Mouse (Mus musculus) midbrain, embryonic 11.5 days (tissue): ENCODE measurements around the gene Rnf181. TPM values are rescaled to one million over a fixed set of nuclear protein-coding genes. Genes with fewer than 3 reads are reported as not detected.

Experiments
- ATAC-seq: fragments of 200-750 bp; cut with Nextera tagmentation; 2 replicates; pipeline ENCODE4 v1.8.0; 2017; ENCODE audit warnings: moderate TSS enrichment, moderate library complexity; ENCODE audit not compliant: low FRiP score
- DNase-seq: peaks from one replicate; pipeline ENCODE4 v3.0.0; 2015; ENCODE audit warnings: low spot score; ENCODE audit errors: missing footprints
- H3K27ac ChIP-seq: fragments of 300-500 bp; sonication (generic); 2 replicates; pipeline ENCODE4 v1.5.1; 2014; ENCODE audit warnings: low read depth, low read length
- H3K27me3 ChIP-seq: fragments of 300-500 bp; sonication (generic); 2 replicates; pipeline ENCODE4 v1.6.1; 2014; ENCODE audit warnings: mild to moderate bottlenecking, low read length, moderate library complexity, mixed read lengths; ENCODE audit not compliant: control insufficient read depth, insufficient read depth
- H3K36me3 ChIP-seq: fragments of 300-500 bp; sonication (generic); 2 replicates; pipeline ENCODE4 v1.6.1; 2014; ENCODE audit warnings: mild to moderate bottlenecking, low read length, moderate library complexity, mixed read lengths; ENCODE audit not compliant: control insufficient read depth, insufficient read depth
- H3K4me1 ChIP-seq: fragments of 300-500 bp; sonication (generic); 2 replicates; pipeline ENCODE4 v1.6.1; 2014; ENCODE audit warnings: low read length; ENCODE audit not compliant: control insufficient read depth, insufficient read depth
- H3K4me2 ChIP-seq: fragments of 300-500 bp; sonication (generic); 2 replicates; pipeline ENCODE4 v1.6.1; 2014; ENCODE audit warnings: mild to moderate bottlenecking, moderate library complexity
- H3K4me3 ChIP-seq: fragments of 300-500 bp; sonication (generic); 2 replicates; pipeline ENCODE4 v1.5.1; 2014; ENCODE audit warnings: low read depth, low read length
- H3K9ac ChIP-seq: fragments of 300-500 bp; sonication (generic); 2 replicates; pipeline ENCODE4 v1.6.1; 2014; ENCODE audit warnings: low read length
- H3K9me3 ChIP-seq: fragments of 300-500 bp; sonication (generic); 2 replicates; pipeline ENCODE4 v1.6.1; 2016; ENCODE audit warnings: low read length; ENCODE audit not compliant: control insufficient read depth
- WGBS: fragments of 180-500 bp; shearing (Covaris S2); extraction: QIAGEN DNeasy Blood & Tissue Kit; methylation state at CpG from one replicate; pipeline ENCODE4 v1.1.7; 2014; 5-methylcytosine and 5-hydroxymethylcytosine counted together
- polyA plus RNA-seq: library from polyadenylated mRNA; unstranded; fragments of >200 nt; fragmentation: Nextera tagmentation; extraction: Ambion mirVana; gene quantifications from 2 replicates; pipeline ENCODE4 v1.2.1, GENCODE M21; 2014

Rnf181 gene
- 102 TPM in 2 replicates for polyA plus RNA-seq

GRCm38 (mm10) chr6:72366844-72367443 lies at the start of gene Rnf181:
Rnf181 (minus strand) TSS chr6:72366956.
- 80% methylated on average over 4 of the region's 4 CpGs for WGBS
- no peak within 1 kb of the TSS for H3K4me2 ChIP-seq
- no peak within 1 kb of the TSS for H3K4me3 ChIP-seq
- DNase-seq (no peak), ATAC-seq (no peak)
- H3K9ac ChIP-seq: no peak within 1 kb of the TSS
- no peak within 1 kb of the TSS for H3K27ac ChIP-seq
- H3K9me3 ChIP-seq: no peaks in the 10 kb centered on the region
- no peaks in the 10 kb centered on the region for H3K36me3 ChIP-seq
- no peaks in the 10 kb centered on the region for H3K27me3 ChIP-seq
- H3K4me1 ChIP-seq: peaks cover 3% of the 10 kb centered on the region; the same call in 1 of the 2 replicates

GRCm38 (mm10) chr6:72415964-72416772 lies 49.4 kb upstream of the Rnf181 start:
- H3K4me3 ChIP-seq: no peak overlapping the region
- 87% methylated on average over 7 of the region's 7 CpGs for WGBS
- no peak overlapping the region for H3K27ac ChIP-seq
- no peak overlapping the region for H3K4me2 ChIP-seq
- no peaks in the 10 kb centered on the region for H3K27me3 ChIP-seq
- H3K9ac ChIP-seq: no peak overlapping the region
- peaks cover 5% of the 10 kb centered on the region for H3K4me1 ChIP-seq
- DNase-seq (no peak), ATAC-seq (no peak)
- no peaks in the 10 kb centered on the region for H3K9me3 ChIP-seq
- peaks cover 7% of the 10 kb centered on the region; the same call in 1 of the 2 replicates for H3K36me3 ChIP-seq

DNA sequence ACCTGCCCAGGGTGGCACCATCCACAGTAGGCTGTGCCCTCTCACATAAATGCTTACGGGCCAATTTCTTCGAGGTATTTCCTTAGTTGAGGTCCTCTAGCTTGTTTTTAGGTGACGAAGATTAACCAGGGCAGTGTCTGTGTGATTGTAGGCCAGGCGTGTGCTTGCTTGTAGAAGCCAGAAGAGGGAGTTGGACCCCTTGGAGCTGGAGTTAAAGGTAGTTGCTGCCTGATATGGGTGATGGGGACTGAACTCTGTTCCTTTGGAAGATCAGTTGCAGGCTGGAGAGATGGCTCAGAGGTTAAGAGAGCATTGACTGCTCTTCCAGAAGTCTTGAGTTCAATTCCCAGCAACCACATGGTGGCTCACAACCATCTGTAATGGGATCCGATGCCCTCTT lies 48.4 kb upstream of the Rnf181 start:
- 86% methylated on average over 5 of the region's 5 CpGs for WGBS
- H3K9ac ChIP-seq: no peak overlapping the region
- no peak overlapping the region for H3K27ac ChIP-seq

DNA sequence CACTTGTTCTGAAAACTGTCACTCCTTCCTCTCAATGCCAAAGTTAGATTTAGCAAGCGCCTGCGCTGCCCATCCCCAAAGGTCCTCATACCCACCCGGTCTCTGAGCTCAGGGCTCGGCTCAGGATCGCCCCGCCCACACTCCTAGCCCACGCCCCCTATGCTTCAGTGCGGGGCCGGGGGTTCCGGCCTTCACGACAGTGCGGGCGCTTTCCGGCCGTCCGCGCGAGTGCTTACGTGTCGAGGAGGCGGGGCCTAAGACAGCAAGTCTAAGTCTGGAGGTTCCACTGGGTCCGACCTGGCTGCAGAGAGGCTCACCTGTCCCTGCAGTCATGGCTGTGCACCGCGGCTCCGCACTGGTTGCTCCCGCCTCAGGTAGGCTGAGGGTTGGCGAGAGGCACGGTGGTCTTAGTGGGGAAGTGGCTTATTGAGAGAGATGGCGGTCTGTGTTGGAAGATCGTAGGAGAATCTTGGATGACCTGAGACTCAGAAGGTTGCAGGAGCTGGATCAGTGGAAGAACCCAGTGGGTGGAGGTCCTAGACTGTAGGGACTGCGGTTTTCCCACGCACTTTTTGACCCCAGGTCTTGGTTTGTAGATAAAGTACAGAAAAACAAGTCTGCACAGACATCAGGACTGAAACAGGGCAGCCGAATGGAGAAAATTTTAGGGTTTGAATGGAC lies 47.5 kb upstream of the Rnf181 start, which contains the start of gene Ggcx:
TSS of gene Ggcx (plus strand) at position 233 of the 681 bp plus-strand sequence.
- peak; percentile 97 for ATAC-seq
- Histone ChIP-seq H3K9me3 (no peaks in the 10 kb centered on the region), H3K9ac (peak within 1 kb of the TSS; percentile 79), H3K4me3 (peak within 1 kb of the TSS; percentile 79), H3K4me2 (peak within 1 kb of the TSS; percentile 72), H3K27me3 (no peaks in the 10 kb centered on the region), H3K4me1 (peaks cover 5% of the 10 kb centered on the region), H3K36me3 (peaks cover 7% of the 10 kb centered on the region; the same call in 1 of the 2 replicates), H3K27ac (0 out of 2 replicates have a peak within 1 kb of the TSS, but pooled peaks have one; percentile 1)
- peak; percentile 99 for DNase-seq
- 2% methylated on average over 33 of the region's 33 CpGs for WGBS

More for the DNA sequence above, 48.4 kb upstream of the Rnf181 start:
- H3K27me3 ChIP-seq: no peaks in the 10 kb centered on the region
- no peaks in the 10 kb centered on the region for H3K9me3 ChIP-seq
- peaks cover 5% of the 10 kb centered on the region for H3K4me1 ChIP-seq
- H3K4me2 ChIP-seq: no peak overlapping the region
- ATAC-seq: no peak
- peak; percentile 6 for DNase-seq
- peaks cover 7% of the 10 kb centered on the region; the same call in 1 of the 2 replicates for H3K36me3 ChIP-seq
- H3K4me3 ChIP-seq: no peak overlapping the region

GRCm38 (mm10) chr6:72410518-72410917 lies 43.8 kb upstream of the Rnf181 start:
- DNase-seq: no peak
- Histone ChIP-seq H3K4me3 (no peak overlapping the region), H3K36me3 (no peaks in the 10 kb centered on the region), H3K27me3 (no peaks in the 10 kb centered on the region), H3K9me3 (no peaks in the 10 kb centered on the region), H3K9ac (no peak overlapping the region), H3K4me2 (no peak overlapping the region), H3K27ac (no peak overlapping the region), H3K4me1 (peaks cover 5% of the 10 kb centered on the region)
- WGBS: 88% methylated on average over 7 of the region's 7 CpGs
- no peak for ATAC-seq

DNA sequence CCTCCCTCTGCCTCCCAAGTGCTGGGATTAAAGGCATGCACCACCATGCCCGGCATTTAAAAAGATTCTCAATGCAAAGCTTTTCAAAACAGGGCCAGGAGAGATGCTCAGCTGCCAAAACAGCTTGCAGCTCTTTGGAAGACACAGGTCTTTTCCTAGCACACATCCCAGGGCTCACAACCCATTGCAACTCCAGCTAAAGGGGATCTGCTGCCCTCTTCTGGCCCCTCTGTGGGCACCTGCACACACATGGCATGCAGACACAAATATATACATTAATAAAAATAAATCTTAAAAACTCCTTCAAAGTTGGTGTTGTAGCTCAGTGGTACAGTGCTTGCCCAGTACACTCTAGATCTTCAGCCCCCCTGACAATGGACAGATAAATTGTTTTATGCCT lies 43.2 kb upstream of the Rnf181 start:
- H3K27ac ChIP-seq: no peak overlapping the region
- peaks cover 4% of the 10 kb centered on the region for H3K4me1 ChIP-seq
- no peak overlapping the region for H3K4me3 ChIP-seq
- DNase-seq: peak; percentile 37
- no peaks in the 10 kb centered on the region for H3K36me3 ChIP-seq
- no peak overlapping the region for H3K9ac ChIP-seq
- no peak for ATAC-seq
- H3K4me2 ChIP-seq: no peak overlapping the region
- no peaks in the 10 kb centered on the region for H3K9me3 ChIP-seq
- 33% methylated on average over 1 of the region's 1 CpGs for WGBS
- no peaks in the 10 kb centered on the region for H3K27me3 ChIP-seq

GRCm38 (mm10) chr6:72409567-72409966 lies 42.8 kb upstream of the Rnf181 start:
- Histone ChIP-seq H3K9ac (no peak overlapping the region), H3K4me2 (no peak overlapping the region), H3K27me3 (no peaks in the 10 kb centered on the region), H3K36me3 (no peaks in the 10 kb centered on the region), H3K4me3 (no peak overlapping the region), H3K4me1 (peaks cover under 1% of the 10 kb centered on the region; the same call in 1 of the 2 replicates), H3K9me3 (no peaks in the 10 kb centered on the region), H3K27ac (no peak overlapping the region)
- WGBS: 20% methylated on average over 3 of the region's 3 CpGs
- ATAC-seq (no peak), DNase-seq (peak; percentile 97)

DNA sequence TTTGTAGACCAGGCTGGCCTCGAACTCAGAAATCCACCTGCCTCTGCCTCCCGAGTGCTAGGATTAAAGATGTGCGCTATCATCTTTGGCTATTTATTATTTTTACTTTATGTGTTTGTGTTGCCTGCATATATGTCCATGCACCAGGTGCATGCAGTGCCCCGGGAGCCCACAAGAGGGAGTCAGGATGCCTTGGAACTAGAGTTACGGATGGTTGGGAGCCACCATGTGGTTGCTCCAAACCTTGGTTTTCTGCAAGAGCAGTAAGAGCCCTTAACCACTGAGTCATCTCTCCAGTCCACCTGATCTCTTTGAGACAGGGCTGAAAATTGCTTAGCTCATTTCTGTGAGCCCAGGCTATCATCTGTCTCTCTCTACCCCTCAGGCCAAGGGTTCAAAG lies 40.4 kb upstream of the Rnf181 start:
- no peaks in the 10 kb centered on the region for H3K4me1 ChIP-seq
- 3% methylated on average over 5 of the region's 5 CpGs for WGBS

More for the DNA sequence above, 40.4 kb upstream of the Rnf181 start:
- Histone ChIP-seq H3K4me2 (no peak overlapping the region), H3K9ac (no peak overlapping the region), H3K36me3 (no peaks in the 10 kb centered on the region), H3K9me3 (no peaks in the 10 kb centered on the region), H3K4me3 (no peak overlapping the region), H3K27ac (no peak overlapping the region), H3K27me3 (no peaks in the 10 kb centered on the region)
- peak; percentile 98 for DNase-seq
- ATAC-seq: peak; percentile 68
